Mouse (Mus musculus) lung, postnatal 36 days (tissue): ENCODE measurements at regions not wholly inside any gene's neighbourhood (a gene's known extent, or its start where the extent isn't known, plus 50 kb on each side); places are given as distances from the start of the nearest gene placed in this dataset.

Experiments used
- DNase-seq: peaks from one replicate; pipeline ENCODE4 v3.0.0; 2022; ENCODE audit warnings: mixed read lengths

DNA sequence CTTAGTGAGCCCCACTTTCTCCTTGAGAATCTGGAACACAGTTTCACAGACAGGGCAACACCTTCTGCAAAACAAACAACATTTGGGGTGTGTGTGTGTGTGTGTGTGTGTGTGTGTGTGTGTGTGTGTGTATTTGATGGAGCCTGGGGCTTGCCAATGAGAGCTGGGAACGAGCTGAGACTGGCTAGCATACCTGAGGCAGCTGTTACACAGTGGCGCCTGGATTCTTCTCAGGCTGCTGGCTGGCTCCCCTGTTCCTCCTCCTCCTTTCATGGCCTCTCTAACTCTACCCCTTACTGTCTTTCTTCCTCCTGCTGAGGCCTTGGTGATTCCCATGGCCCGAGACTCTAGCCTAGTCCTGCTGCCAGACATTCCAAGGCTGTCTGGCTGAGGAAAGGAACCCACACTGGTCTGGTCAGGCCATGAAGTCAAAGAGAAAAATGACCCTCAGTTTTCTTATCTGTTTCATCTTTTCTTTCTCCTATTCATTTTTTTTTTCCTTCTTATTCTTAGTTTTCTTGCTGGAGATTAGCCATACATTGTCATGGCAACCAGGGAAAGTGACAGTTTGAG, 79.6 kb upstream of the Sem1 start:
- DNase-seq, result no peak

DNA sequence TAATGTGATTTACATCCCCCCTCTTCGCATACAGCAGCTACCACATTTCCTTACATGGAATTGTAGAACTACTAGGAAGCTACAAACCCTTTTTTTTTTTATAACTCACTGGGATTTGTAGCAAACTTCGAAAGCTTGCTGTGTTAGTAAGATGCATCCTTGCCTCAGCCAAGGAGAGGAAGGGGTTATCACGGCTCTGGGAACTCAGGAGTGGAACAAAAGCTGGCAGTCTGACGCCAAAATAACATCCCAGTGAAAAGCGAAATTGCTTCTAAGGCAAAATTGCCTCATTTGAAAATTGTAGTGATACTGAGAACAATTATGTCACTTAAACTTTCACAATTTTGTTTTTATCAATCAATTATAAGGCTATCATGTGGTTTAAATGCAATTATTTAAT, 81.6 kb upstream of the Sem1 start:
- DNase-seq, result no peak

DNA sequence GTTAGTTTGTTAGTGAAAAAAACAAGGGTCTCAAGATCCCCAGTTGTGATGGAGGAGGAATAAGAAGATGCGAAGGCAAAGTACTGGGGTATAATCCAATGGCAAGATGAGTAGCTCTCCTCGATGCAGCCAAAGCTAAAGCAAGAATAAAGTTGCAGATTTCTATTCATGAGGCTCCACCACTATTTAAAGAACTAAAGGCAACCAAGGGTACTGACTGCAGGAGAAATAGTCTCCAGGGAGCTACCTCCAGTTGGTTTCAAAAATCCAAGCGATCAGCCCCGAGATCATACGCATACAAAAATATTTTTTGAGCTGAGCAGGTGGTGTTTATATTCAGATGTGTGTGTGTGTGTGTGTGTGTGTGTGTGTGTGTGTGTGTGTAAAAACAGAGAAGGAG, 88.3 kb upstream of the Sem1 start:
- no peak for DNase-seq

DNA sequence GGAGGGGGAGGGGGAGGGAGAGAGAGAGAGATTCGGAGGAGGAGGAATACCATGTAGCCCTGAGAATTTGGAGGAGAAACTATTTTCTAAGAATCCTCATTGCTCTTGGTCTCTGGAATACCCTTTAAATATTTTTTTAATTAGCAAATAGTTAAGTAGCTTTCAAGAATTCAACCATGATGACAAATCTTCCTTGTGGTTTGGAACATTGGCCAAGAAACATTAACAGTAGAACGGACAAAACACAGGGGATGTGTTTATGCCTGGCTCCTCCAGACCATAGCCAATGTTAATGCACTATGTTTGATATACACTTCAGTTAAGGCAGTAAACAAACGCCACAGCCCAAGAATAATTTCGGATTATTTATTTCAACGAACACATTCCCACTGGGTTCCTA, 110.8 kb upstream of the Sem1 start:
- no peak for DNase-seq

DNA sequence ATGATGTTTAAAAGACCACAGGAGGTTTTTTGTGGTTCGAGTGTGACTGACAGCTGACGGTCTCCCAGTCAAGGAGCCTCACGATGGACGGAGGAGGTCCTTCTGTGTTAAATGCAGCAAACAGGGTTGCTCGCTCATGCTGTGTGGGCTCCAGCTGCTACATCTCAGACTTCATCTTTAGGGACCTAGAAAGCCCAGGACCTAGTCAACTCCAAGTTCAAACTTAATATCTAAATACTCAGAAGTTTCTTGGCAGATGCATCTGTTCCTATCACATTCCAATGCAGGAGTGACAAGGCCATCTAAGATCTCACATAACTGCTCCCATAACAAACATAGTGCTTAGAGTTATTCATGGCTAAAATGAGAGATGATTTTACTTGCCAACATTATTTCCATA, 111.7 kb upstream of the Sem1 start:
- no peak for DNase-seq

DNA sequence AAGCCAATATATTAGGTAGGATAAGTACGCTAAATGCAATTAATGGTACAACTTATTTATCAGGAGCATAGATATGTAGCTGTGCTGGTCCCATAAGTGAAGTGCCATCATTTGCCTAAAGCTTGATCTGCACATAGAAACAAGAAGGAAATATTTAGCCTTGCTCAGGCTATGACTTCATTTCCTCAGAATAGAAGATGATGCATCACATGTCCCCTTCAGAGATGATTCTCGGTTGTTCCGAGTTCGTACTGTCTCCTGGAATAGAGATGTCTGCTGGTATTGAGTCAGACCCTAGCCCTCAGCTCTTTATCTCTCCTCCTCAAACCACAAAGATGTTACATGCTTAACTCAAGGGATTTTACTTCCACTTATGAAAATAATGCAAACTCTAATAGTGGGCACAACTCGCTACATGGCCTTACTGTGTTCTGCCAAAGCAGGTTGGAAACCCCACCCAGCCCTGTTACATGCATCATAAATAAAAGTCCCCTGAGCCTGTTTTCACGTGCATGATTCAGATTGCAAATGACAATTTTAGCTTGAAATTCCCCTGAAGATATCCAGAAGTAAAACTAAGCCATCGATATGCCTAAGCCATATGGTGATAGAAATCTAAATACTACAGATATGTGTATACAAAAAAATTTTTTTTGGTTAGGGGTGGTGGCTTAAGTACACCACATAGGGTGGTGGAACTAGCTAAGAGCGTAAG, 113.8 kb upstream of the Sem1 start:
- no peak for DNase-seq

DNA sequence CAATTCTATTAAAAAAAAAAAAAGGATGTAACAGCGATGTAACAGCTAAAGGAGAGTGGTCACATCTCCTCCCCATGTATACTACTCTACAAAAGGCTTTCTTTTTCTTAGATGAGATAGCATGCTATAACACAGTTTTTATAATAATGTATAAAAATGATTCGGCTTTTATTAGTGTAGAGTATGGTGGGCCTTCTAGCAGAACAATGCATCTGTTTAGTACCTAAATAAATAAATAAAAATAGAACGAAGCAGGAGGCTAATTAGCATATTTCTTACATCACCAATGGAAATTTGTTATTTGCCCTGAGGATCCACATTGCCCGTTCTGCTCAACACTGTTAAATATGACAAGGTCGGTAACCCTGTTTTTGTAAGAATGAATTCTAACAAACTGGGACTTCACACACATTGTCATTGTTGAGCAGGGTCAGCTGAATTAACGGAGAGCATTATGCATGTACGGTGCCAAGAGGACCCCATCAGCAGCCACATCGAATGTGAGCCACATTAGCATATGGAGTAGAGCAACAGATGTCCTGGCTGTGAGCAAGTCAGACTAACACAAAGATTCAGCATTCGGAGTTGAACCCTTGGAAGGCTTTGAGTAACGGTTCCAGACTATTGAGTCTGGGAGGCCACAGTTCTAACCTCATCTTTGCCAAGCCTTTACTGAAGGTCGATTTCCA, 117.4 kb upstream of the Sem1 start:
- no peak for DNase-seq

DNA sequence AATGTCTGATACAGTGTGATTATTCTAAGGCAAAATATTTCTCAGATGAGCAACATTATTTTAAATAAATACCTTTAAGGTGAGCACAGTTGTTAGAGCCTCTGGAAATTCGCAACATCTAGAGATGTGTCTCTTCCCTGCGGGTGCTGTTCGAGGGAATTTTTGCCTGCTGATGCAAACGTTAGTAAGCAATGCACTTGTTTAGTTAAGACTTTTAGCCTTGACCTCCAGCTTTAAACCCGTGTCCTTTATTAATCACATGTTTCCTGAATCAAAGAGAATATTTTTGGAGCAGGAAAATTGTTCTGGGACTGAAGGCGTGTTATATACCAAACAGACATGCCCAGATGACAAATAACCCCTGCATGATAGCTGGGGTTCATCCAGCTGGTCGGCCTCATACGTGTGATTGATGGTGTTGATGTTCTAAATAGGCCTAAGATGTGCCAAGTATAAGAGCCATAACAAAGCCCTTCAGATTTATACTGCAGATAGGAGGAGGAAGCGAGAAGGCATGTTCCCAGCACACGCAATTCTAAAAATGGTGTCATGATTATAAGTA, 119.0 kb upstream of the Sem1 start:
- DNase-seq, result peak; percentile 31

DNA sequence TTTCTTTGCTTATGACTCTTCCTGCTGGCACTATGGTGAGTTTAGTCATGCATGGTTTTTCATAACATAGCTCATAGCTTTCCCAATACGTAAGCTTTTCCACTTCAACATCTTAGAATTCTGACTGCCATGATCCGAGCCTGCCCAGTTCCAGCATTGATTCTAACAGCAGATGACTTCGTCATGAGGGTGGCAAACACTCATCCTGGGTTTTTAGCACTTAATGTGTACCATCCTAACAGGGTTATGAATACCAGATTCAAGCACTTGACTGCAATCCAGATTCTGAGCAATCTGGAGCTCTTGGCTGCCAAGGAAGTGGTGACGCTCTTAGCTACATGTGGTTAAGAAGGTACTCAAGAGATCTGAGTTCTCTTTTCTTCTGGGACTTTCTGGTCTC, 128.3 kb upstream of the Sem1 start:
- peak; percentile 19 for DNase-seq

DNA sequence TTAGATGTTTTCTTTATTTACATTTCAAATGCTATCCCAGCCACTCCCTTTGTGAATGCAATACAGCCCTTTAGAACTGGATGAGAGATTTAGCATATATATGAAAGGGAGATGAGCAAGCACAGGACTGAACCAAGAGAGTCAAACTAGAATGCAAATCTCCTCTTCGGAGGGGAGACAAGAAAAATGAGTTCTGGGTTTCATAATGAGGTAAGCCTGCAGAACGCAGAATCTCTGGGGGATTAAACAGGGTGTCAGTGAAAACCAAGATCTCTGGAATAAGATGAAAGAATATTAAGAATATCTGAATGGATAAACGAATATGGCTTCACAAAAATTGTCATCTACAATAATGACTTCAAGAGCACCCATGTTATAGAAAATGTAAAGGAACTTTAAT, 130.6 kb upstream of the Sem1 start:
- no peak for DNase-seq

DNA sequence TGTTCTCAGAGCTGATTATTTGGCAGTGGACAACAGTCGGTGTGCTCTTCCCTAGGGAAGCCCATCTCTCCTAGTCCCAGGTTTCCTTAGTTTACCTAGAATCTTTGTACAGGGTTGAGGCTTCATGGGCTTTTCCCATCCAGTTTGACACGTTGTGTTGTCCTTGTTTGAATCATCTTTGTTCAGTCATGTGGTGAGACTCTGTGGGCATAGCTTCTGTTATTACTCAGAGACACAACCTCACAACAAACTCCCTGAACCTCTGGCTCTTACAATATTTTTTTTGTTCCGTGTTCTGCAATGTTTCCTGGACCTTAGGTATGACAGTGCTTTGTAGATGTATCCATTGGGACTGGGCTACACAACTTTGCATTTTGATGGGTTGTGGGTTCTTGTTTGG, 132.9 kb upstream of the Dlx6 start:
- DNase-seq, result no peak

DNA sequence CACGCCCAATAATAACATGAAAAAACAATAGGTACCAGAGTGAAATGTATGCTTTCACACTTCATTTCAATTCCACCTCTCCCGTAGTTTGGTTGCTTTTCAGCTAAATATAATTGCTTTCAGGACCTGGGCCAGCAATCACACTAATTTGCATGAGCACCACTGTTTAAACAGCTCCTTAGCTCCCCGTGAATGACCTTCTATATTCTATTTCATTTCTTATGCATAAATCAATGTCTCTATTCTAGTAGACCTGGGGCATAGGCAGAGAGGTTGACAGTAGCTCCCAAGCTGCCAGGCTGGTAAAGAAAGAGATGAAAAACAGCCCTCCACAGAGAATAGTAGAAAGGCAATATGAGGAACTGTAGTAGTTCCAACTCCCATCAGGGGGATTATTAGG, 117.7 kb upstream of the Dlx6 start:
- DNase-seq, result no peak

DNA sequence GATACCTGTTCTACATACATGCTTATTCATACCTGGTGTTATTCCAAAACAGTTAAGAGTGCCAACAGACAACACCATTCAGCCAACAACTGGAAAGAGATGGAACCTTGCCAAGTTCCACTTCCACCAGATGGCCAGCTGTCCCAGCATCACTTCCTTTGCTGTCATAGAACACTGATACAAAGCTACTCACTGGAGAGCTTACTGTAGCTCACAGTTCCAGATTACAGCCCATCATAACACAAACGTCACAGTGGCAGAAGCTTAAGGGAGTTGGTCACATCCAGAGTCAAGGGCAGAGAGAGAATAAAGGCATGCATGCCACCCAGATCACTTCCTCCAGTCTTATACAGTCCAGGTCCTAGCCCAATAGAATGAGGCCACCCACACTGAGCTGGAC, 84.0 kb upstream of the Dlx6 start:
- DNase-seq, result no peak

DNA sequence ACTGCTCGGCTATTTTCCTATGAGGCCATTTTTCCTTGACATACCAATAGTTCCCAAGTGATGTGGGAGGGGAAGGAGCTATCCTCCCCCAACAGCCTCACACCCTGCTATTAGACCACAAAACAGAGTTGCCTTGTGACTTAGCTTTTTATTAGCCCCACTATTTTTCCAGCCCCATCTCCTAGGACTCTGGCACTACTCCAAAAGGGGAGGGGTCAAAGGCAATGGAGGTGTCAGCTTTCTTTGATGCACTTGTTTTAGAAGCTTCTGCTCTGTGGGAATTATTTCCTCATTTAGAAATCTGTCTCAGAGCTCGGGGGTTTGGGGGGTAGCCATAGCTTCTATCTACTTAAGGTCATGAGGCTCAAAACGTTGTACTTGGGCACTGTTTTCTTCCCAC, 81.6 kb upstream of the Dlx6 start:
- no peak for DNase-seq

DNA sequence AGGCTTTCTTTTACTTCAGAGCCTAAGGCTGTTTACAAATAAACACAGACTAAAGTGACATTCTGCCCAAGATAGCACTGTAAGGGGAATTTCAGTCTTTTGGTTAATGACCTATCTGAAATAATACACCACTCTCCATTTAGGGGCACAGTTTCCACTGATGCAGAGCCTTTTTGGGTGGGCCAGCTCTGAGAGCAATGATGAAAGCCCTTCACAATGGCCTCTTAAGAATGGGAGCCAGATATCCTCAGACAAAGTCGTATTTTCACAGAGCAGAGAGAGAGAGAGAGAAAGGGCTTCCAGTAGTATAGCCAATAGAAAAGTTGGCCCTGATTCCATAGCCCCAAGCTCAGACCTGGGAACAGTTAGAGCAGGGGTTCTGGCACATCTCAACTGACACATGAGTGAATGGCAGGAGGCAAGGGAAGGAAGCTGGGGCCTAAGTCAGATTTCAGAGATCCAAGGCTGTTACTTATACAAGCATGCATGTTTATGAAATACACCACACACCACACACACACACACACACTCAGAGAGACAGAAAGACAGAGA, 77.1 kb upstream of the Dlx6 start:
- no peak for DNase-seq

DNA sequence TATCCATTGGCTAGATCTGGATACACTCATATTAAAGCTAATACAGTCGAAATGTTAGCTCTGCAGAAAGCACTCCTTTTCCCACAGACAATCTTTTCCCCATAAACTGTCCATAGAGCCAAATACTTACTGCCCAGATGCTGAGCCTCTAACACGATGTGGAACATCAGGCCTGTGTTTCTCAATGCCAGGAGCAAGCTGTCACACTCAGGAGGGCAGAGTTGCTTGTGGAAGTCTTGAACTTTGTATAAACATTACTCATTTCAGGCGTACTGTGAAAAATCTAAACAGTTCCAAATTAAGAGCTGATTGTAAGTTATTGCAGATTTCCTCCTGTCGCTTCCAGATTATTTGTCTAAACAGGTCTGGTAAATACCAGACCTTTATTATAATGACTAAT, 75.6 kb upstream of the Dlx6 start:
- DNase-seq, result peak; percentile 3

DNA sequence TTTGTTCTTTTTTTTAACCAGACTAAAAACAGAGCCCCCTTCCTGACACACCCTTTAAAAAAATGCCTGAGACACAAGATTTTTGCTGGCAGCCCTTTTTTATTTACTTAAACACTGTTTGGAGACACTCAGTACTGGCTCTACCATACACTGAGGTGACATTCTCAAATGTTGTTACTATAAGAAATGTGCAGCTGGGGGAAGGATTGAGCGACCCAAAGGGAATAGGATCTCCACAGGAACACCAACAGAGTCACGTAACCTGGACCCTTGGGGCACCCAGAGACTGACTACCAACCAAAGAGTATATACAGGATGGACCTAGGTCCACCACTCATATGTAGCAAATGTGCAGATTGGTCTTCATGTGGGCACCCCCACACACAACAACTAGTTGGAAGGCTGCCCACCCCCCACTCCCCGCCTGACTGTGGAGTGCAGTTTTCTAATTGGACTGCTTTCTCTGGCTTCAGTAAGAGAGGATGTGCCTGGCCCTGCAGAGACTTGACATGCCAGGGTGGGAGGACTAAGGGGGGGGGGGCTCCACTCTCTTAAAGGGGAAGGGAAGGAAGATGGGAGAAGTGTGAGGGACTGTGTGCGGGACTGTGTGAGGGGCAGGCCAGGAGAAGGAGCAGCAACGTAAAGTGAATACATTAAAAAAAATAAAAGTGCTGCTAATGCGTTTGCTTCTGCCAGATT, 68.7 kb upstream of the Dlx6 start:
- no peak for DNase-seq

DNA sequence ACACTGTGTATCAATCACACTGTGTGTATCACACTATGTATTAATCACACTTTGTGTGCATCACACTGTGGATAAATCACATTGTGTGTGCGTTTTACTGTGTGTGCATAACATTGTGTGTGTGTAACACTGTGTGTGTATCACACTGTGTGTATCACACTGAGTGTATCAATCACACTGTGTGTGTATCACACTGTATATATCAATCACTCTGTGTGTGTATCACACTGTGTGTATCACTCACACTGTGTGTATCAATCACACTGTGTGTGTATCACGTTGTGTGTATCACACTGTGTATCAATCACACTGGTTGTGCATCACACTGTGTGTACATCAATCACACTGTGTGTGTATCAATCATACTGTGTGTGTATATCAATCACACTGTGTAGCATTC, 62.8 kb upstream of the Dlx6 start:
- DNase-seq, result no peak

DNA sequence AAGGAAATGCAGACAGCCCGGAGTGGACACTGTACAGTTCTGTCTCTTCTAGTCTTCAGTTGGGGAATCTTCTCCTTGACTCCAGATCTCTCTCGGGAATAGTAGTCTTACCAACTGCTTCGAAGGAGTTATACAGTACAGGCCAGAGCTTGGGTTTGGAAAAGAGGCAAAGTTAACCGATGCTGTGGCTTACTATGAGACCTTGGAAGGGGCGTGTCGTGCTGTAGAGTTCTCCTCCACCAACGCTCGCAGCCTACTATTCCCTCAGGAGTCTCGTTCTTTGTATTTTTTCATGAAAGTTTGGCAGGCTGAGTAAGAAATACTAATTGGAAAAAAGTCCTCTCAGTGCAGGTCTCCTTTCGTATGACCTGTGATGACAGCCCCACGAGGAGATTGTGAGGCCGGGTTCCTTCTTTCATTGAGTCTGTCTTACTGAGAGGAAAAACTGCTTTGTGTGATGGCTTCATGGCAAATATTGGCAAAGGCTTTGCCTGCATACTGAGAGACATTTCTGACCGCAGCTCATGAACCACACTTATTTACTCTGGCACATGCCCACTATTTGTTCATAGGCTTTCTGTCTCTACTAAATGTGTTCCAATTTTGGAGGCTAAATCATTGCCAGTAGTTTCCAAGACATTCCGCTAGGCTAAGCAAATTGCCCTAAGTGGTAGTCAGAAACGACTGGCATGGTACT, 61.4 kb upstream of the Dlx6 start:
- peak; percentile 9 for DNase-seq
